Mouse (Mus musculus) adrenal gland, adult 2 months (tissue): ENCODE measurements around the gene Cask. TPM values are rescaled to one million over a fixed set of nuclear protein-coding genes. Genes with fewer than 3 reads are reported as not detected.

Source experiments
- DNase-seq: peaks from one replicate; pipeline ENCODE4 v3.0.0; 2021
- polyA plus RNA-seq: library from polyadenylated mRNA; depleted of rRNA; stranded (reverse); fragments of >200 nt; gene quantifications from 2 replicates; pipeline ENCODE4 v1.2.3, GENCODE M21; 2012
- total RNA-seq, 2 experiments: library from RNA; stranded (reverse); gene quantifications; 2 replicates each; pipeline ENCODE4 v1.2.3; 2021

Gene Cask
- total and polyA plus RNA-seq, 3 experiments: 3.6 to 35.5 (median 29.7) TPM

- no peak for DNase-seq
These were observed 219.4 kb downstream of the Cask start, which contains the start of gene Gpr34 for GRCm38 (mm10) chrX:13631599-13632283. TSS of gene Gpr34 (plus strand) at chrX:13632089.

DNA sequence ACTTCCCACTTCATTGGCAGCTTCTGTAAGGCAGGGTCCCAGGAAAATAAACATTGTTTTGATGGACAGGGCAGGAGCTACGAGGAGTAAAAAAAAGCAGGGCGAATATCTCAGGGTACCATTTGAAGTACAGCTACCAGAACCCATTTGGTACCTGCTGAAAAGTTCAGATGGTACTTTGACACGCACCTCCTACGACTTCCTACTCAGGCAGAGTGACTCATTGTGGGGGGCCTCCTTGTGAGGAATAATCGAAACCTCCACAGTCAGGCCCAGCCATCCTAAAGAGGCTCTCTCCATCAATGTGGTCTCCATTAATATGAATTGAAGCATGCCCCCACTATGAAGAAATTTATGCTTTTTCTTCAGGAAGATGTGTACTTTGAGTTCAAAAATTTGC lies 228.5 kb downstream of the Cask start:
- DNase-seq: no peak

DNA sequence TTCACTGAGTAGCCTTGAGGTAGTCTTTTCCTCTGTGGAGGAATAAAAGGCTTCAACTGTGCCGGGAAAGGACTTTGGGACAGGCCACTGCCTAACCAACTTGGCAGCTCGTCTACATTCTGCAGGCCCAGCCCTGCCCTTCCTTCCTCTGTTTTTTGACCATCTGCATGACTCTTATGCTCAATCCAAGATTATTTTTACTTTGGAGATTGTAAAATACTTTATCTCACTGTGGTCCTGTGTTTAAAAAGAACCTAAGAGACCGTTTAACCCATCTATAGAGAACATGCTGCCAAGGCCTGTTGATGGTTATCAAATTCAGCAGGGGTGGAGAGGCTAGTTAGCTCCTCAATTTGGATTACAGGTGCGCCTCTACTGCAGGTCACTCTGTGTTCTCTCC lies 229.7 kb downstream of the Cask start:
- DNase-seq: no peak

DNA sequence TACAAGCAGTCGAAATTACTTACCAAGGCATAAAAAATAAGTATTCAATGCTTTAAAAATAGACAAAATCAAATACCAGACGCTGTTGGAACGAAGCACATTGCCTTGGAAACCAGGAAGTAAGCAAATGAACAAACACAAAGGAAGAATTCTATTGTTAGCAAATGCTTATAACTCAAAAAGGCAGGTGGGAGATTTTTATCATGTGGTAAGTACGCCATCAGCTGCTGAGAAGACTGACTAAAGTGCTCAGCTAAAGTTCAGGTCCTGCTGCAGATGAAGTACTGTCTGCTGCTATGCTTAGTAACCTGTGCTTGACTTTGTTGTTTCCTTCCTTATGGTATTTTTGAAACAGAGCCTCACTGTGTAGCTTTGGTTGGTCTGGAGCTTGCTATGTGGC lies 232.7 kb downstream of the Cask start:
- DNase-seq: no peak

DNA sequence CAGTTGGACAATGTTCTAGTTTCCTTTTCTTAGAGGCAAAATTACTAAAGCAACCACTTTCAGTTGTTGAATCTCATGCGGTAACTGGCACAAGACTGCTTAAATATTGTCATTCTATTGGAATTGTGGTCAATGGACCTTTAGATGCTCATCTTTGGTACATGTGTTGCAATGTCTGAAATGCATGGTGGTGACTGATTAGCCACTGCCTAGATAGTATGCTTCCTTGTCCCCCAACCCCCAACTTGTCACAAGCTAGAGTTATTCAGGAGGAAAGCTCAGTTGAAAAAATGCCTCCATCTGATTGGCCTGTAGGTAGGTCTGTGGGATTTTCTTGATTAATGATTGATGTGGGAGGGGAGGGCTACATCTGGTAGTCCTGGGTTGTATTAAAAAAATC lies 233.9 kb downstream of the Cask start:
- DNase-seq: no peak

- DNase-seq: no peak
These were observed 234.4 kb downstream of the Cask start for GRCm38 (mm10) chrX:13616726-13617125.

DNA sequence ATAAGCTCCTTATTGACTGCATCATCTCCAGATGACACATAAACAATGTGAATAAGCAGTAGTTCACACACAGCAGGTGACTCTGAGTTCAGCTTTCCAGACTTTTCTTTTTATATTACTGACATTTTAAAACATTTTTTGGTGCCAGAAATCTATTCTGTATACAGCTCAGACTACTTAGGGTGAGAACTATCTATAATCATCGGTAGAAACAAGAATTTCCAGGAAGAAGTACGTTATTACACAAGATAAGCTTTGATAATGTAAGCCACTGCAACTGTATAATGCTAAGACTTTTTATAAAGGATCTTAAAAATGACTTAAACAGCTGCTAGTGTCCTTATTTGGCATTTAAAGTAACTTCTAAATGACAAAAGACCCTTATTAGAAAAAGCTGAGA lies 239.1 kb downstream of the Cask start:
- no peak for DNase-seq

DNA sequence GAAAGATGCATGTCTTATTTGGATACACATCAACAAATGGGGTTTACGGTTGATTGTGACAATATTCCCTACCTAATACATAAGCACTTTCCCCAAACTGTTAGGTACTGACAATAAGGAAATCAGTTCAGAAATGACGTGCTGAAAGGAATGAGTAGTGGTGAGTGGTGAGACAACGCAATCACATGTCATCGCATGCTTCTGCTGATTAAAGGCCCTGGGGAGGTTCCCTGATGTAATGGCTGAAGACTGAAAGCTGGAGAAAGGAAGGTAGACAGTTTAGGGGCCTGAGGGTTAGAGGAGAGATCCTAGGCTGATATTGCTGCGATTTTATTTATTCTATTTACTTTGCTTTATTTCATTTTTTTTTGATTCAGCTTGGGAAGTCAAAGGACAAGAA lies 240.1 kb downstream of the Cask start:
- no peak for DNase-seq

GRCm38 (mm10) chrX:13607752-13608151 lies 243.4 kb downstream of the Cask start:
- no peak for DNase-seq

DNA sequence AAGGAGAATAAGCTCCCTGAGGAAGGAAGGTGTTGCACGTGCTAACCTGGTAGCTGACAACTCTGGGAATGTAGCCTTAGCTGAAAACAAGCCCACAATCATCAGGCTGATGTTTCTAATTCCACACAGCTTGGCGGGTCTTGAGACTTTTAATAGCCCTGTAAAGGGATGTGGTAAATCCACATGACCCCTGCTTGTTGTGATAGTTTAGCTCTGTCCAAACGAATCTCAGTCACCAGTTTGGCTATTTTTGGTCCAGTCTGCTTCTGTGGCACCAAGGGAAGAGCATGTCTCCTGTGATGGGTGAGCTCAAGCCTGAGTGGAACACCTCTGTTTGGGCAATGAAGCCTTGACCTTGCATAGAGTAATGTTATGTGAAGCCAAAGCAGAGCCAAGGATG lies 244.4 kb downstream of the Cask start:
- DNase-seq: no peak

GRCm38 (mm10) chrX:13599966-13600365 lies 251.2 kb downstream of the Cask start:
- DNase-seq: no peak

DNA sequence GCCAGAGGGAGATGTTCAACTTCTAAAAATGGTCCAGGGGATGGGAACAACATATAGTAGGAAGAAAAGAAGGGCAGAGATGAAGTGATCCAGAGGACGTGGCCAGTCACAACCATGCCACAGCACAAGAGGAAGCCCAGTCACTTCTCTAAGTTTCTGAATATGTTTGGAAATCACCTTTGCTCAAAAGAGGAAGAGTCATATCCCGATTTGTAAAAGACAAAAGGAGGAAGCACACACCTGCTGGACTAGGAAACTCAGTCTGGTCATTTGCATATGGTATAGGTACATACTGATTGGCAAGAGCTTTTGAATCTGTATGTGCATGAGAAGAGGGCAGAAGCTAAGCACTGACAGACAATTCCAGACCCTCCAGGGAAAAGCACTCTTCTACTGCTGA lies 251.8 kb downstream of the Cask start:
- no peak for DNase-seq

DNA sequence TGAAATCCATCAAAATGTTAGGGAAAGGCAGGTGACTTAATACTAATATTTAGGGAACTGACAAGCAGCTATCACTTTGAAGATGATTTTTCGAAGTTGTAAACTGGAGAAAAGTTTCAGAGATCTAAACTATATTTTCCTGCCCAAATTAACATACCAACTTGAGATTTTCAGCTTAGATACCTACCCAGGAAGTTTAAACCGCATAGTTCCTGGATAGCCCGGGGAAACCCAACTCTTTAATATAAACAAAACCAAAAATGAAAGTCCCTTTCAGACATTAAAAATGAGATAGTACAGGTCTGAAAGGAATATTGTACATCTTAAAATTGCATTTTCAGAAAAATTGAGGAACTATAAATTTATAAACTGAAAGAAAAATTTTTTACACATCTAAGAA lies 273.5 kb downstream of the Cask start:
- DNase-seq: no peak

- DNase-seq: peak; percentile 38
These were observed 274.6 kb downstream of the Cask start for GRCm38 (mm10) chrX:13576606-13577005.

GRCm38 (mm10) chrX:13574872-13575271 lies 276.3 kb downstream of the Cask start:
- DNase-seq: peak; percentile 26

DNA sequence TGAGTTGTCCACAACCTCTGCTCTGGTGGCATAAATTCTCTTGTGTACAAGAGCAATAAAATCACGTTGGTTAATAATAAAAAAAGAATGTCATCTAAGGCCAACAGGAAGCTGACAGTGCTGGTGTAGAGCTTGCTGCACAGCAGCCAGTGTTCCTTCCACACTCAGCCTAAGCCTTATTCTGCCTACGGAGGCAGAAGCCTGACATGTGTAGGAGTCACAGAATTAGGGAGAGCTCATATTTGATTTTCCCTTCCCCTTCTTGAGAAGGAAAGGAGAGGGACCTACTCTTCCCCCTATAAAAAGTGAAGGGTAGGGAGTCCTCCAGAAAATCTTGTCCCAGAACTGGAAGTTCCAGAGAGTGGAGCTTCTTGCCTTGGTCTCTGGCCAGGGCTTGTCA lies 276.9 kb downstream of the Cask start:
- DNase-seq: no peak

- DNase-seq: no peak
These were observed 296.7 kb downstream of the Cask start for GRCm38 (mm10) chrX:13554504-13554903.

DNA sequence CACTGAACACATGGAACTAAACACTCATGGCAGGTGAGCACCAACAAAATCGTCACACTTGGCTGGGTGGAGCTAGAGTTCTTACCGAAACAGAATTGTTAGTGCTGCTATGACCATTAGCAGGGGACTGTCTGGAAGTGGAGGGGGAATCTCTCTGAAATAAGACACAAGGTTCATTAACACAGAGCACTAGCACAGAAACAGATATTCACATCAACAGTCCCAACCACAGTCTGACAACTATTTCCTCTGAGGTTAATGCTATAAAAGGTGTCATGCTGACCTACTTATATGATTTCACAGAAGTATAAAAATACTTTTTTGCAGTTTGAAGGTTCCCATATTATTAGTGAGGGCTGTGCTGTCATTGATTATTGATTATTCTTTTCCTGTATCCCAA lies 298.9 kb downstream of the Cask start:
- no peak for DNase-seq

DNA sequence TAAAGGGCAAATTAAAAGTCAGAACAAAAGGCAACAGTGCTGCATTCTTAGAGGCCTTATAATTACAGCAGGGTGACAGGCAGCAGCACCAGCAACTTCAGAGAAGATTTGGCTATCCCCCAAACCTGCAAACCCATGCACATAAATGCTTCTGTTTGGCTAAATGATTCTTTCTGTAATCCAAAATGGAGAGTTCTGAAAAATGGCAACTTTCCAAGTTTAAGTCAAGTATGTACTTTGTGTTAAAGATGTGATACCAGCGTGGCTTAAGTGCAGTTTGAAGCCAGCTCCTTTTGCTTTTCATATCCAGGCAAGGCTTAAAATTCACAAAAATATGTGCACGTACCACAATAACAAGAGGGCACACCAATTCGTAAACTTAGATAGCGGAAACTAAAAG lies 299.6 kb downstream of the Cask start:
- no peak for DNase-seq

DNA sequence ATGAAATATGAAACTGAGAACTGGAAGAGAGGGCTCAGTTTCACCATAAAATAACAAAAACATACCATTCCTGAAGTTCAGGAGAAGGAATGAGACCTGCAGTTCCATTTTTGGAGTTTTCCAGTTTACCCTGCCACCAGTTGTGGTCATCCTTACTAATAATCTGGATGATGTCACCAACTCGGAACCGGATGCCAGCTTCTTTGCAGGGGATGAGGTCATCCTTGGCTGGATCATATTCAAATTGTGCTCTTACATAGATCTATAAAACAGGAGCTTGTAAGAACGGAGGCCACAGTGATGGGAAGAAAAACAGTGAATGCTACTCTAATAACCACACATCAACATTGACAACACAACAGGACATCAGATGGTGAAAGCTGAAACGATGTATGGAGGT lies 302.1 kb downstream of the Cask start:
- peak; percentile 8 for DNase-seq

- DNase-seq: no peak
These were observed 329.9 kb downstream of the Cask start for GRCm38 (mm10) chrX:13521288-13521687.

GRCm38 (mm10) chrX:13520566-13520965 lies 330.6 kb downstream of the Cask start:
- no peak for DNase-seq

GRCm38 (mm10) chrX:13519408-13519783 lies 331.8 kb downstream of the Cask start:
- no peak for DNase-seq

GRCm38 (mm10) chrX:13518781-13519407 lies 332.3 kb downstream of the Cask start:
- DNase-seq: no peak
